Mouse (Mus musculus) heart, adult 2 months (tissue): Measurements from ENCODE around the gene Mthfr. TPM values are rescaled to one million over a fixed set of nuclear protein-coding genes. Genes with fewer than 3 reads are reported as not detected.

ENCODE experiments used
- DNase-seq, 2 experiments: peaks; one replicate each; pipeline ENCODE4 v3.0.0; 2021
- H3K27ac ChIP-seq: fragments of 200-600 bp; 2 replicates; pipeline ENCODE4 v1.8.1; 2022
- H3K27me3 ChIP-seq: fragments of 200-500 bp; 2 replicates; pipeline ENCODE4 v1.6.1; 2012; ENCODE audit warnings: mild to moderate bottlenecking, low read length, inconsistent platforms, mixed read lengths; ENCODE audit not compliant: control insufficient read depth, insufficient read depth
- H3K36me3 ChIP-seq: fragments of 200-500 bp; 2 replicates; pipeline ENCODE4 v1.6.1; 2012; ENCODE audit warnings: low read length, inconsistent platforms; ENCODE audit not compliant: control insufficient read depth, insufficient read depth
- H3K4me1 ChIP-seq: fragments of 200-500 bp; 2 replicates; pipeline ENCODE4 v1.6.1; 2011; ENCODE audit warnings: low read length; ENCODE audit not compliant: control insufficient read depth, insufficient read depth
- H3K4me3 ChIP-seq: fragments of 200-600 bp; 2 replicates; pipeline ENCODE4 v1.8.1; 2022
- H3K79me2 ChIP-seq: fragments of 200-500 bp; replicated peaks from 2 replicates; pipeline ENCODE4 v1.6.1; 2012; ENCODE audit warnings: mild to moderate bottlenecking, inconsistent platforms, low read length, moderate library complexity, mixed read lengths; ENCODE audit not compliant: control insufficient read depth, insufficient read depth
- H3K9ac ChIP-seq: fragments of 200-500 bp; 2 replicates; pipeline ENCODE4 v1.6.1; 2012; ENCODE audit warnings: low read depth, mild to moderate bottlenecking, control low read depth, inconsistent platforms, low read length, mixed read lengths
- CTCF ChIP-seq: fragments of 200-600 bp; IDR thresholded peaks from 2 replicates; pipeline ENCODE4 v1.8.1; 2022; ENCODE audit warnings: antibody characterized with exemption, mild to moderate bottlenecking, moderate library complexity
- EP300 ChIP-seq: fragments of 200-500 bp; IDR thresholded peaks from 2 replicates; pipeline ENCODE4 v1.6.1; 2011; ENCODE audit warnings: low read depth, low read length, control low read depth; ENCODE audit not compliant: insufficient read depth
- POLR2A ChIP-seq: fragments of 200-500 bp; IDR thresholded peaks from 2 replicates; pipeline ENCODE4 v1.6.1; 2011; ENCODE audit warnings: mild to moderate bottlenecking, low read depth, low read length, control low read depth; ENCODE audit not compliant: insufficient read depth
- WGBS: fragments of 180-500 bp; shearing (Covaris S2); methylation state at CpG from one replicate; pipeline ENCODE4 v1.1.7; 2018; 5-methylcytosine and 5-hydroxymethylcytosine counted together
- intact Hi-C: fragments of 180-260 bp; cut with DNase I; formaldehyde crosslinking; loops from one replicate; pipeline ENCODE4 v1.15.1; 2025
- polyA plus RNA-seq: library from polyadenylated mRNA; depleted of rRNA; stranded (reverse); fragments of >200 nt; gene quantifications from 2 replicates; pipeline ENCODE4 v1.2.3, GENCODE M21; 2012; rRNA removed
- total RNA-seq, 2 experiments: library from RNA; stranded (reverse); gene quantifications; 2 replicates each; pipeline ENCODE4 v1.2.3; 2021

The Mthfr gene
- total and polyA plus RNA-seq, 3 experiments = 8.2 to 15.7 (median 11.0) TPM

DNA sequence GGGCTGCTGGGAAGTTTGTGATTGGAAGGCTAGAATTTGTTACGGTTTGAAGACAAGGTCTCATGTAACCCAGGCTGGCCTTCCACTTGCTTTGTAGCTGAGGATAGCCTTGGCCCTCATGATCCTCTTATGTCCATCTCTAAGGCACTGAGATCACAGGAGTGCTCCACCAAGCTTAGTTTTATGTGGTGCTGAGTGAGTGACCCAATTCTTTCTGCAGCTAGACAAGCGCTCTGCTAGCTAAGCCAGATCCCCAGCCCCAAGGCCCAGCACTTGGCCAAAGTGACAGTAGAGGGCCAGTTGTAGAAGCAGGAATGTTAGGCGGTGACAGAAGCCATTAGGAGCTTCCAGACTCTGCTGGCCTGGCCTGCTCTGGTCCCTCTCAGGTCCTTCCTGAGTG lies 65.3 kb downstream of the Mthfr start:
- Histone ChIP-seq H3K9ac (no peak overlapping the region), H3K4me3 (no peak overlapping the region), H3K4me1 (no peaks in the 10 kb centered on the region), H3K27ac (no peak overlapping the region), H3K27me3 (no peaks in the 10 kb centered on the region), H3K36me3 (no peaks in the 10 kb centered on the region), H3K79me2 (no peaks in the 10 kb centered on the region)
- TF ChIP-seq CTCF = no peak
- TF ChIP-seq EP300 = no peak
- TF ChIP-seq POLR2A = no peak
- DNase-seq = no peak
- WGBS = 81% methylated on average over 3 of the region's 3 CpGs
- intact Hi-C loops = no loop called here

DNA sequence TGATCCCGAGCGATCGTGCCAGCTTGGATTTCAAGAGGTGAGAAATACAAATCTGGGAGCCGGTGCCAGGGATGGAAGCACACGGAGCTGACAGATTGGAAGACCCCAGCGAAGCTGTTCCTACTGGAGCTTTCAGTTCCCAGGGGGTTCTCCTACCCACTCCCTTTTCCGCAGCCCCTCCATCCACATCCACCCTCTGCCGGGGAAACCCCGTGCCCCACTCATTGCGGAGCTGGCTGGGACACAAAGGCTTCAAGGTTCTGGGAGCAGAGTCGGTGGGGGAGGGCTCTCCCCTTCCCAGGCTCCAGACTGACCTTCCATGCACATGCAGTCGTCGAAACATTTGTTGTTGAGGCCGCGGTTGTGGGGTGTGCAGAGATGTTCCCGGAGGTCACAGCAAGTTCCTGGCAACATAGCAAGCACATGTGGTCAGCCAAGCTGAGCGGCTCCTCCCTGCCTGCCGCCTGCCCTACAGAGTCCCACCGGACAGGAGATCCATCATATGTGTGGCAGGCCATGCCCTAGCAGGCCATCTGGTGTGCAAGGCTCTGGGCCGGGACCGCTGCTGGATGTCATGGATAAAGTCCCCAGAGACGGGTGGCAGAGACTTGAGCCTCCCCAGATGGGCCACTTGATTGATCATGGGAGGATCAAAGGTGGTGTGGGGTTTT lies 68.9 kb downstream of the Mthfr start:
- no peak overlapping the region for H3K9ac ChIP-seq
- intact Hi-C loops = no loop called here
- H3K27me3 ChIP-seq = no peaks in the 10 kb centered on the region
- no peaks in the 10 kb centered on the region for H3K79me2 ChIP-seq
- H3K4me3 ChIP-seq = no peak overlapping the region
- TF ChIP-seq POLR2A = no peak
- no peak for TF ChIP-seq CTCF
- no peaks in the 10 kb centered on the region for H3K36me3 ChIP-seq
- DNase-seq = no peak
- no peak overlapping the region for H3K27ac ChIP-seq
- no peaks in the 10 kb centered on the region for H3K4me1 ChIP-seq
- 40% methylated on average over 22 of the region's 22 CpGs for WGBS

DNA sequence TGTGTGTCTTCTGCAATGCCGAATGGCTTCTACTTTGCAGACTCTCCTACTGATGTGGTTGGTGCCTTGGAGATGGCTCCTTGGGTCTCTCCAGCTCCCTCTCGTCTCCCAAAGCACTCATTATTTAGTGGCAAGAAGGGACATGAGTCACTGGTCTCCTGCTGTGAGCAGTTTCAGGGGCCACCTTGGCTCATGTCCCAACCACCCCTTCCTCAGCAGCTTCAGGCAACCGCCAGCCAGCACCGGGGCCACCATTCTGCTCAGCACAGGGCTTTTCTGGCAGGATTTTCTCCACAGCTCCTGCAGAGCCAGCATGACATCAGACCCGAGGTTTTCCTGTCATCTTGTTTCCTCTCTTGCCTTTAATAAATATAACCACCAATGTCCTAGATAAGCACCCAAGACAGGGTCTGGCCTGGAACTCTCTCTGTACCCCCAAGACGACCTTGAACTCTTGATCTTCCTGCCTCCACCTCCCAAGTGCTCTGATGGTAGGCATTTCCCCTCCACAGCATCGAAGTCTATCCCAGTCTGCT lies 69.8 kb downstream of the Mthfr start:
- no peaks in the 10 kb centered on the region for H3K36me3 ChIP-seq
- TF ChIP-seq POLR2A (no peak), EP300 (no peak), CTCF (no peak)
- H3K4me1 ChIP-seq = no peaks in the 10 kb centered on the region
- H3K9ac ChIP-seq = no peak overlapping the region
- no peak overlapping the region for H3K4me3 ChIP-seq
- H3K27ac ChIP-seq = no peak overlapping the region
- 30% methylated on average over 7 of the region's 7 CpGs for WGBS
- H3K79me2 ChIP-seq = no peaks in the 10 kb centered on the region
- no peak for DNase-seq
- no peaks in the 10 kb centered on the region for H3K27me3 ChIP-seq
- intact Hi-C loops = no loop called here

Other genes with a start within 250 kb of the Mthfr start
- gene Zfp984, start 229.3 kb upstream of the Mthfr start, total RNA-seq = 1 to 10 TPM; 2.5 to 2.6 TPM
- gene Zfp984, start 229.3 kb upstream of the Mthfr start, polyA plus RNA-seq = 0.31 and 1.5 TPM in 2 replicates
- 10 to 100 TPM; 10.3 to 11.2 TPM for gene Zfp933, start 190.7 kb upstream of the Mthfr start, total RNA-seq
- 1.3 and 3.7 TPM in 2 replicates for gene Zfp933, start 190.7 kb upstream of the Mthfr start, polyA plus RNA-seq
- gene Miip, start 170.3 kb upstream of the Mthfr start, total RNA-seq = 1 to 10 TPM; 5.4 to 7.4 TPM
- gene Miip, start 170.3 kb upstream of the Mthfr start, polyA plus RNA-seq = 24.8 and 26.0 TPM in 2 replicates
- 10 to 100 TPM; 21.1 to 22.8 TPM for gene Fv1, start 170.1 kb upstream of the Mthfr start, total RNA-seq
- gene Fv1, start 170.1 kb upstream of the Mthfr start, polyA plus RNA-seq = 3.3 and 14.3 TPM in 2 replicates
- 100 to 1,000 TPM; 626 to 697 TPM for gene Mfn2, start 134.4 kb upstream of the Mthfr start, total RNA-seq
- 395 and 619 TPM in 2 replicates for gene Mfn2, start 134.4 kb upstream of the Mthfr start, polyA plus RNA-seq
- gene Plod1, start 102.3 kb upstream of the Mthfr start, total RNA-seq = 10 to 100 TPM; 62.4 to 65.8 TPM
- 88.6 and 123 TPM in 2 replicates for gene Plod1, start 102.3 kb upstream of the Mthfr start, polyA plus RNA-seq
- 10 to 100 TPM; 38.9 to 41.9 TPM for gene 2510039O18Rik, start 98.2 kb upstream of the Mthfr start, total RNA-seq
- 41.2 and 42.3 TPM in 2 replicates for gene 2510039O18Rik, start 98.2 kb upstream of the Mthfr start, polyA plus RNA-seq
- gene Nppb, start 53.3 kb upstream of the Mthfr start, total RNA-seq = 100 to 1,000 TPM; 117 to 262 TPM
- 204 and 212 TPM in 2 replicates for gene Nppb, start 53.3 kb upstream of the Mthfr start, polyA plus RNA-seq
- 1,000 to 10,000 TPM; 1,237 to 1,820 TPM for gene Nppa, start 38.4 kb upstream of the Mthfr start, total RNA-seq
- gene Nppa, start 38.4 kb upstream of the Mthfr start, polyA plus RNA-seq = 4,085 and 4,474 TPM in 2 replicates
- 1 to 10 TPM; 7.5 to 8.1 TPM for gene Clcn6, start 256 bp upstream of the Mthfr start, total RNA-seq
- gene Clcn6, start 256 bp upstream of the Mthfr start, polyA plus RNA-seq = 8.9 and 9.0 TPM in 2 replicates
- 10 to 100 TPM; 38.3 to 47.1 TPM for gene Agtrap, start 49.0 kb downstream of the Mthfr start, total RNA-seq
- 26.8 and 40.2 TPM in 2 replicates for gene Agtrap, start 49.0 kb downstream of the Mthfr start, polyA plus RNA-seq
- 10 to 100 TPM; 11.0 to 13.8 TPM for gene Mad2l2, start 91.3 kb downstream of the Mthfr start, total RNA-seq
- 21.9 and 23.6 TPM in 2 replicates for gene Mad2l2, start 91.3 kb downstream of the Mthfr start, polyA plus RNA-seq
- under 1 TPM in 1 of 2 experiments, not detected in 1; 0.41 TPM for gene Draxin, start 91.6 kb downstream of the Mthfr start, total RNA-seq
- 0.29 and 0.32 TPM in 2 replicates for gene Draxin, start 91.6 kb downstream of the Mthfr start, polyA plus RNA-seq
- 10 to 100 TPM; 36.0 to 39.3 TPM for gene Fbxo6, start 113.1 kb downstream of the Mthfr start, total RNA-seq
- gene Fbxo6, start 113.1 kb downstream of the Mthfr start, polyA plus RNA-seq = 68.4 and 68.6 TPM in 2 replicates
- gene Fbxo44, start 121.4 kb downstream of the Mthfr start, total RNA-seq = 10 to 100 TPM; 19.7 to 26.7 TPM
- 18.7 and 35.0 TPM in 2 replicates for gene Fbxo44, start 121.4 kb downstream of the Mthfr start, polyA plus RNA-seq
- gene Fbxo2, start 121.5 kb downstream of the Mthfr start, total RNA-seq = under 1 TPM in 1 of 2 experiments, not detected in 1; 0.31 TPM
- gene Fbxo2, start 121.5 kb downstream of the Mthfr start, polyA plus RNA-seq = 0.47 and 0.59 TPM in 2 replicates
- not detected for gene Disp3, start 248.9 kb downstream of the Mthfr start, total RNA-seq
- gene Disp3, start 248.9 kb downstream of the Mthfr start, polyA plus RNA-seq = not detected in 2 replicates